Mouse (Mus musculus) activated CD4-positive, CD25-positive, alpha-beta regulatory T cell, adult 4 months (primary cell): ENCODE data around the gene Crtc3. TPM values are rescaled to one million over a fixed set of nuclear protein-coding genes. Genes with fewer than 3 reads are reported as not detected.
A peak's percentile ranks its signal among the peaks of the same experiment; 100 is the strongest.

Experiments used
- ATAC-seq: one replicate; pipeline ENCODE4 v1.8.0; 2017
- polyA plus RNA-seq, 2 experiments: library from polyadenylated mRNA; unstranded; fragments of 100-300 nt; shearing (Covaris generic); gene quantifications; one replicate each; pipeline ENCODE4 v1.2.1; 2017

Gene Crtc3
- 10 to 100 TPM; 16.6 to 17.1 TPM for polyA plus RNA-seq

DNA sequence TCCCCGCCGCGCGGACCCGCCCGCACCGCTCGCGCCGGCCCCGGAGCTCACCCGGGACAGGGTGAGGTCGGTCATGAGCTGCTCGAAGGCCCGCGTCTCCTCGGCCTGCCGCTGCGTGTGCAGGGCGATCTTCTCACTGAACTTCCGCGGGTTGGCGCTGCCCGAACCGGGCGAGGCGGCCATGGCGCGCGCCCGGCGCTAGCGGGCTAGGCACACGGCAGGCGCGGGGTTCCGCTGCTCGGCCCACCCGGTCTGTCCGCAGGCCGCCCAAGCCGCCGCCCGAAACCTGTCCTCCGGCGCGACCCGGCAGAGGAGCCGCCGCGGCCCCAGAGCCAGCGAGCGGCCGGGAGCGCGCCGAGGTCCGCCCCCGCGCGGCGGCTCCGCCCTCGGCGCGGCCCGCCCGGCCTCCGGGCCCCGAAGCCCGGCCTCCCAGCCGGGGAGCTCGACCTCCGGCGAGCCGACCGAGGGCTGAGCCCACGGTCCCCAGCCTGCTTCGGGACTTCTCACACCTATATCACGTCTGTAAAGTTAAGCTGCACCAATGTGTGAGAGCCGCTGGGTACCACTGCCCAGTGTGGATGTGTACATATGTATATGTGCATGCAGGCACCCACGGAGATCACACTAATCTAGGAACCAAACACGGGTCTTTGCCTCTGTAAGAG, at the start of gene Crtc3:
TSS of gene Crtc3 (minus strand) at position 322 of the 665 bp plus-strand sequence.
- ATAC-seq, result peak; percentile 76

DNA sequence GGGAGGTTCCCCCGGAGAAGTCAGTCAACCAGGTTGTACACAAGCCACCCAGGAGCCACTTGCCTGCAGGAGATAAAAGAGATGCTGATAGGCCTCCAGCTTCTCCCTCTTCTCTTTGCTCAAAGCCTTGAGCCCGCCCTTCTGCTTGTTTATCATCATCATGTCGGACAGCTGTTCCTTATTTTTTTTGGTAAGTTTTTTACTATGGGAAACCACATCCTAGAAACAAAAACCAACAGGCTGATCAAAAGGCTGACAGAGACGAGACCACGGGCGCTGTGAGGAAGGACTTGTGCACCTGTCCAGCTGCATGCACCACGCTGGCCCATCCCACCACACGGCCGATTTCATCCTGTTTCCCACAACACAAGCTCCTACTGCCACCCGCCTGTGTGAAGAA, 47.5 kb upstream of the Crtc3 start:
- no peak for ATAC-seq

GRCm38 (mm10) chr7:80732986-80733385, 44.3 kb upstream of the Crtc3 start:
- ATAC-seq, result no peak

DNA sequence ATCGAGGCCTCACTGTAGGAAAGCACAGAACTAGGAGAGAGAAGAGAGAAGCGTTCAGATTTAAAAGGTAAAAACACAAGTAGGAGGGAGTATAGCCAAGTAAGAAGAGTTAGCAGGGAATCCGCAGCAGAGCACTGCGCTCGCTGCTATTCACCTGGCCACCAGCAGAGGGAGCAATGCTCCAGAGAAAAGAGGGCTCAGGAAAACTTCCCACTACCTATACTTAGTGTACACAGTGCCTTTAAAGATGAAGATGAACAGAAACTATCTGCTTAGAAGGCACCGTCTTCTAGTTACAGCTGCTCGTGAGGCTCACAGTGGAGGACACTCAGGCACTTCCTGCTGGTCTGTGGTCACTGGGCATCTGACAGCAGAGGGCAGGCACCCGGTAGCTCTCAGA, 41.0 kb upstream of the Crtc3 start:
- peak; percentile 57 for ATAC-seq

DNA sequence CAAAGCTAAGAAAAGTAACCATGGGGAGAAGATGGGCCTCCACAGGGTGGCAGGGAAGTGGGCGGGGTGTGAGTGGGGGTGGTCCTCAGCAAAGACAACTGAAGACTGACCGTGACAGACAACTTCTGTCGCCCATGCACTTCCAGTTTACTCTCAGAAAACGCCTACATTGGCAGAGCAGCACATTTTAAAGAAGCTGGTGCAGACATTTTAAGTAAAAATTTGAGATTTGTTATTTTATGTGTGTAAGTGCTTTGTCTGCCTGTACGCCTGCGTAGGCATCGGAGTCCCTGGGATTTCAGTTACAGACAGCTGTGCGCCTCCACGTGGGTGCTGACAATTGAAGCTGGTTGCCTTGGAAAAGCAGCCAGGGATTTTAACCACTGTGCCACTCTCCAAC, 32.4 kb upstream of the Crtc3 start:
- ATAC-seq, result no peak

DNA sequence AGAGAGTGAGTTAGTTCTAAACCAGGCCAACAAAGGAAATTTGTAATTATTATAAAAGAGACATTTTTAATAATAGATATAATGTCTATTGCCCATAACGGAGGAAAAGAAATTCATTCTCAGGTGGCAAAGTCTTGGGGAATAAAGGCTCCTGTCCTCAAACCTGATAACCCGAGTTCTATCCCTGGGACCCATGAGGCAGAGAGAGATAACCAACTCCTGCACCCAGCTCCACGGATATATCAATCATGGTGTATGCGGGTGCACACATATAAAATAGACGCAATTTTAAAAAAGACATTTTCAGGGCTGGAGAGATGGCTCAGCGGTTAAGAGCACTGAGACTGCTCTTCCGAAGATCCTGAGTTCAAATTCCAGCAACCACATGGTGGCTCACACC, 30.9 kb upstream of the Crtc3 start:
- ATAC-seq, result no peak

DNA sequence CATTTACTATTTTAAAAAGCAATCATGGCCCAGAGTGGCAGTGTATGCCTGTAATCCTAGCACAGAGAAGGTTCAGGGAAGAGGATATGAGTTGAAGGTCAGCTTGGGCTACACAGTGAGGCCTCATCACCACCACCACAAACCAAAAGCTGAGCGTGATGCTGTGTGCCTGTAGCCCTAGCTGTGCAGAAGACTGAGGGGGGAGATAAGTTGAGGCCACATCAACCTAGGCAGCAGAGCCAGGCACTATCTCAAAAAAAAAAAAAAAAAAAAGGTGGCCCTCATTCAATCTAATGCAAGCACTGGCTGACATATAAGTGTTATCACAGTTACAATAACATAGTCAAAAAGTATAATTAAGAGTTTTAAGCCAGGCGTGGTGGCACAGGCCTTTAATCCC, 30.4 kb upstream of the Crtc3 start:
- no peak for ATAC-seq

DNA sequence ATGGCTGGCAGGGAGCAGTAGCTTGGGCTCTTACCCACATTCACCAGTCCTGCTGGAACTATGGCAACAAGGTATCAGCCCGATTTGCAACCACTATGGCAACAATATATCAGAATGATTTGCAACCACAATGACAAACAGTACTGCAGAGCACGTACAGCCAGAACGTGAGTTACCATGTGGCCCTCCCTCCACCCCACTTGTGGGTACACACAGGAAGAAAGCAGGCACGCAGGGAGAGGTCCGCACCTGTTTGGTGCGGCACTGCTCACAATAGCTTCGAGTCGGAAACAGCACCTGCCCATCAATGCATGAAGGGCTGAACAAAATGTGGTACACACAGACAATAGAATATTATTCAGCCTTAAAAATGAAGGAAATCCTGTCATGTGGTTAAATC, 29.8 kb upstream of the Crtc3 start:
- ATAC-seq, result no peak

DNA sequence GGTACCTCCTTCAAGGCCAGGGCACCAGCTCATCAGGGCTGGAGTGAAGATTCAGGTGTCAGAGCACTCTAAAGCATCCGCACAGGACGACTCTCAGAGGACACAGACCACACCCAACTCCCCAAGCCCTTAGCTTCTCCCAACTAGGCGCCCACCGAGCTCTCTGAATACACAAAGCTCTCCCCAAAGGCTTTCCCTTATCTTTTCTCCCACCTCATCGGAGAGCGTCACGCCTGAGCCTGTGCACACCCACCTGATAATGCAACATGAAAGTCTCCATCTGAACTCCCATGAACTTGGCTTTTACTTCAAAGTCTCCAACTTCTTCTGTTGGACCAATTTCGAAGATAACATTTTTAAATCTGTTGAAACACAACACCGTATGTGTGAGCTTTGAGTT, 28.1 kb upstream of the Crtc3 start:
- no peak for ATAC-seq

- no peak for ATAC-seq
Observed at GRCm38 (mm10) chr7:80715306-80715705, 26.6 kb upstream of the Crtc3 start.

DNA sequence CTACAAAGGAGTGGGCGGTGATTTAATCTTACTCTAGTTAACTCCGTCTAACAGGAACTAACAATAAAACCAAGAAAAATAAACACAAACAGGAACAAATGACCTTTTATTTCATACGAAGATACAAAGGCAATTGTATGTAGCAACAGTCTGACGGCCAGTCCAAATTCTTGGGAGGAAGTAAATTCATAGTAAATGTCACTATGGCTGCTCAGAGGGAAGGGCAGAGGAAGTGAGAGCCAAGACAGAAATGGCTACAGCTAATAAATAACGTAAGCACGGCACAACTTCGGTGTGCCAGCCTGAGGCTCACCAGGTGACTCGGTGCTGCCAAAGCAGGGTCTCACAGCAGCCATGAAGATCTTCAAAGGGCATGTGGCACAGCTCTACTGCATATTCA, 22.8 kb upstream of the Crtc3 start:
- no peak for ATAC-seq

DNA sequence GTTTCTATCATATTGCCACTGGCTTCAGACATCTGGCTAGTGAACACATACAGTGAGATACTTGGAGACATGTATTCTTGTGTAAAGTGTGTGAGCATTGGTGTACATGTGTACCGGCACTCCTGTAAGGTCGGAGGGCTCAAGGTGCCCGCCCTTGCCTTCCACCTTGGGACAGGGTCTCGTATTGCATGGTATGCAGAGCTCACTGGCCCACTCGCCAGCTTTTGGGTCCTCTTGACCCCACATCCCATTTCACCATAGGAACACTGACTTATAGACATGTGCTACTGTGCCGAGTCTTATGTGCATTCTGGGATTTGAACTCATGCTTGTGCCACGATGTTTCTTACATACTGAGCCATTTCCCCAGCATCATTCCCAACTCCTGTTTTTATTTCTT, 21.7 kb upstream of the Crtc3 start:
- no peak for ATAC-seq

- no peak for ATAC-seq
Observed at GRCm38 (mm10) chr7:80704066-80704465, 15.4 kb upstream of the Crtc3 start.

GRCm38 (mm10) chr7:80702510-80702909, 13.8 kb upstream of the Crtc3 start:
- no peak for ATAC-seq

GRCm38 (mm10) chr7:80699709-80700108, 11.0 kb upstream of the Crtc3 start:
- no peak for ATAC-seq

GRCm38 (mm10) chr7:80698940-80699339, 10.3 kb upstream of the Crtc3 start:
- no peak for ATAC-seq

DNA sequence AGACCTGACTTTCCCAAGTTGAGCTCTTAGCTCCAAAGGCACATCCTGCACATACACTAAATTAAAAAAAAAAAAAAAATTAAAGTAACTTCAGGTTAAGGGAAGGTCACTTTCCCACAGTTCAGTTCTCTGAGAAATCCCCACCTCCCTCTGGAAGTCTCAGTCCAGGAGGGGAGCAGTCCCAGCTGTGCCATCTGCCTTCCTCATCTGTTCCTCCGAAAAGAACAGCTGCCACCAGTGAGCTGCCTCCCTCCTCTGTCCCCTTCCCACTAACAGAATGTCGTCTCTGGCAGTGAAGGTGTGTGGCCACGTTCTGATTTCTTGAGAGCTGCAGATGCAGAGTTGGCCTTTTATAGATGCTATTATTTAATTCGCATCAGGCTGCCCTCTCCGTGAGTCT, 9.2 kb upstream of the Crtc3 start:
- ATAC-seq, result no peak

DNA sequence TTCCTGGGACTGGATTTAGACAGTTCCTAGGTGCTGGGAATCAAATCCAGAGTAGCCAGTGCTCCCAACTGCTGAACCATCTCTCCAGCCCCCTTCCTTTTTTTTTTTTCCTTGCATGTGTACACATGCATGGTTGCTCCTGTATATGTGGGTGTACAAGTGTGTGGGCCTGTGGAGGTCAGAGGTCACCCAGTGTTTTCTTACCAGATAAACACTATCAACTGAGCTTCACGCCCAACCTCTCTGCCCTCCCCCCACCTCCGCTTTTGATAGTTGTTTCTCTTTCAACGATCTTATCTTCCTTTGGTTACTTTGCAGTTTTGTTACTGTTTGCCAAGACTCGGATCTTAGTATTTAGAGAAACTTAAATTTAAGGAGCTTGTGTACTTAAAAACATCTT, 8.2 kb upstream of the Crtc3 start:
- peak; percentile 86 for ATAC-seq

- ATAC-seq, result no peak
Observed at GRCm38 (mm10) chr7:80696334-80696733, 7.7 kb upstream of the Crtc3 start.

GRCm38 (mm10) chr7:80692472-80692871, 3.8 kb upstream of the Crtc3 start:
- ATAC-seq, result no peak

DNA sequence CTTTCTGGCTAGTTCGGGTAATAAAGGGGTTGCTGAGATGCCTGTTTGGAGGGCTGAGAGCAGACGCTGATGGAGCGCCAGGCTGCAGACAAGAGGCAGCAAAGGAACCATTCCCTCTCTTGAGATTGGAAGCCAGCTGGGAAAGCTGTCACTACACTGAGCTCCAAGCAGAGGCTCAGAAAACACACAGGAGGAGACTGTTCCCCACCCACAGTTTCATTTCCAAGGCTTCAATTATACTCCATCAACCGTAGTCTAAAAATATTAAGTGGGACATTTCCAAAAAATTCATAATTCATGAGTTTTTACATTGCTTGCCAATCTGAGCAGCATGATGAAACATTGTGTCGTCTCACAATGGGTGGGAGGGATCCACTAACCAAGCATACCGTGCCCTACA, 2.5 kb upstream of the Crtc3 start:
- ATAC-seq, result no peak

GRCm38 (mm10) chr7:80689221-80689591, 529 bp upstream of the Crtc3 start:
- peak; percentile 41 for ATAC-seq

GRCm38 (mm10) chr7:80687721-80688555, 739 bp downstream of the Crtc3 start:
- peak; percentile 45 for ATAC-seq

DNA sequence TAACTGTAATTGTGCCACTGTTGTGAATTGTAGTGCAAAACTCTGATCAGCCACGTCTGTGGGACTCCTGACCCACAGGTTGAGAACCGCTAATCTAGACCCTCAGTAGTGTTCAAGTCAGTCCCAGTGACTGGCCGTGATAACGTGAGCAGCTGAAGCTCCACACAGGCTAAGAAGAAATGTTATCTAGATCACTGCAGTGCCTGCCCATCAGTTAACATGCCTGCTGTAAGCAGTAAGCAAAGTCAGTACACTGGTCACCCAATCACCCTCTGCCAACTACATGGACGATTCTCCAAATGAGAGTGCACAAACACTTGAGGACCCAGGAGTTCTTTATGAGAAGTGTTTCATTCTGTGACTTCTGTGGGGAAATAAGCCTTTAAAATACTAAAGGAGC, 3.0 kb downstream of the Crtc3 start:
- no peak for ATAC-seq
